Mouse (Mus musculus): ENCODE measurements around the gene Khdc1a. TPM values are rescaled to one million over a fixed set of nuclear protein-coding genes. Genes with fewer than 3 reads are reported as not detected.
"Not testable (repeated sequence)": the region's sequence is repeated elsewhere in the genome, so short reads cannot be mapped to it uniquely, and the experiment has no call there.

The Khdc1a gene
- polyA plus RNA-seq, 1 experiment: not detected

DNA sequence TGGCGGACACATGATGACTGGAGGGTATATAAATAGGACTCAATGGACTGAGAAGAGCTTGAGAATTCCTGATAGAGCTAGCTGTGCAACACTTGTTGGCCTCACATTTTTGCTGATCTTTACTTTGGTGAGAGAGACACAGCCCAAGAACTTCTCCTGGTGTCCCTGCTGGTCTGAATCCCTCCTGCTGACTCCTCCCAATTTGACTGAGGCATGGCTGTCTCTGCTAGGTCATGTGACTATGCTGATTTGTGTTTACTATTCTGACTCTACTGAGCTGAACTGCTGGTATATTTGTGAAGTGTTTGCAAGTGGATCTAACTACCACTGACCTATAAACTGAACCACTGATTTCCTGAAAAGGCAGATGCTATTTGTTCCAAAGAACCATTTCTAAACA lies 27.8 kb upstream of the Khdc1a start:
- TF ChIP-seq CEBPB (IDR thresholded peaks at IDR 0.05; ENCODE audit: insufficient read depth, poor library complexity, severe bottlenecking) (no peak), TCF12 (IDR thresholded peaks at IDR 0.05; ENCODE audit: insufficient read depth, poor library complexity, severe bottlenecking) (no peak), E2F4 (IDR thresholded peaks at IDR 0.05; ENCODE audit: insufficient read depth) (no peak), USF1 (IDR thresholded peaks at IDR 0.05; ENCODE audit: low read depth) (no peak), SRF (IDR thresholded peaks at IDR 0.05; ENCODE audit: control insufficient read depth, insufficient read length, low read depth) (no peak), MYOD1 (IDR thresholded peaks at IDR 0.05; ENCODE audit: control insufficient read depth in 1 of 3, insufficient read length in 2 of 3, low read depth in 2 of 3) (no peak), TCF3 (IDR thresholded peaks at IDR 0.05; ENCODE audit: insufficient read length, low read depth) (no peak), MYOG (IDR thresholded peaks at IDR 0.05; ENCODE audit: control insufficient read depth in 1 of 3, insufficient read depth in 1 of 3, insufficient read length in 2 of 3, low read depth in 2 of 3) (no peak), REST (IDR thresholded peaks at IDR 0.05; ENCODE audit: insufficient read depth, insufficient read length) (no peak), POLR2A (IDR thresholded peaks at IDR 0.05; ENCODE audit: insufficient read length, low read depth) (no peak), MAX (IDR thresholded peaks at IDR 0.05; ENCODE audit: low read depth) (no peak), POLR2AphosphoS2 (IDR thresholded peaks at IDR 0.05; ENCODE audit: insufficient read length, low read depth) (no peak)
- Histone ChIP-seq H3K27me3 (ENCODE audit: control insufficient read depth, insufficient read depth, insufficient read length) (no peaks in the 10 kb centered on the region), H3K36me3 (ENCODE audit: control insufficient read depth, insufficient read depth) (no peaks in the 10 kb centered on the region), H3K4me2 (ENCODE audit: low read depth) (no peak overlapping the region), H3K4me3 (no peak overlapping the region), H3ac (ENCODE audit: control insufficient read depth, insufficient read length) (no peak overlapping the region), H3K79me2 (ENCODE audit: control insufficient read depth, insufficient read depth) (no peaks in the 10 kb centered on the region)

DNA sequence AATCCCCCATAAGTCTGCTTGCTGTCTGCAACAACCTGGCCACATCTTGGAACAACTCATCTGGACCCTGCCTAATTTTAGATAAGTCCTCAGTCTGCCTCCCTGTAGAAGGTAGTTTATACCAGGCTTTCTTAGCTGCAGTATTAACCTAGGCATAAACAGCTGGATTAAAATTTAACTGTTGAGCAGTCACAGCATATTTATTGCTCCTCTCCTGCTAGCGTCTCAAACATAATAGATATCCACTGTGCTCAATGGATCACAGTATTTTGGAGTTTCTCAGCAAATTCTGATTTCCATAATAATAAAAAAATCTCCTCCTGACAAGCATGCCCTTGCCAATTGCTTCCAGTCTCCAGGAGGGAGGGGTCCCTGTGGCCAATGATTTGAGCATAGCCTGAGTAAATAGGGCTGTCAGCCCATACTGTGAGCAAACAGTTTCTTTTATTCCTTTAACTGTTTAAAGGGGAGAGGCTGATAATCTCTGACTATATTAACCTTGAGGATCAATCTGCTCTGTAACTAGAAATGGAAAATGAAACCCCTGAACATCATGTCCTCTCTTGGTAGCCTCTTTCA lies 25.4 kb upstream of the Khdc1a start:
- Histone ChIP-seq H3K4me2 (ENCODE audit: low read depth) (no peak overlapping the region), H3ac (ENCODE audit: control insufficient read depth, insufficient read length) (no peak overlapping the region), H3K36me3 (ENCODE audit: control insufficient read depth, insufficient read depth) (no peaks in the 10 kb centered on the region), H3K79me2 (ENCODE audit: control insufficient read depth, insufficient read depth) (no peaks in the 10 kb centered on the region), H3K27me3 (ENCODE audit: control insufficient read depth, insufficient read depth, insufficient read length) (no peaks in the 10 kb centered on the region), H3K4me3 (no peak overlapping the region)
- TF ChIP-seq MYOG (IDR thresholded peaks at IDR 0.05; ENCODE audit: control insufficient read depth in 1 of 3, insufficient read depth in 1 of 3, insufficient read length in 2 of 3, low read depth in 2 of 3) (no peak), POLR2A (IDR thresholded peaks at IDR 0.05; ENCODE audit: insufficient read length, low read depth) (no peak), MYOD1 (IDR thresholded peaks at IDR 0.05; ENCODE audit: control insufficient read depth in 1 of 3, insufficient read length in 2 of 3, low read depth in 2 of 3) (no peak), REST (IDR thresholded peaks at IDR 0.05; ENCODE audit: insufficient read depth, insufficient read length) (no peak), MAX (IDR thresholded peaks at IDR 0.05; ENCODE audit: low read depth) (no peak), TCF3 (IDR thresholded peaks at IDR 0.05; ENCODE audit: insufficient read length, low read depth) (no peak), POLR2AphosphoS2 (IDR thresholded peaks at IDR 0.05; ENCODE audit: insufficient read length, low read depth) (no peak), E2F4 (IDR thresholded peaks at IDR 0.05; ENCODE audit: insufficient read depth) (no peak), SRF (IDR thresholded peaks at IDR 0.05; ENCODE audit: control insufficient read depth, insufficient read length, low read depth) (no peak), USF1 (IDR thresholded peaks at IDR 0.05; ENCODE audit: low read depth) (no peak), CEBPB (IDR thresholded peaks at IDR 0.05; ENCODE audit: insufficient read depth, poor library complexity, severe bottlenecking) (no peak), TCF12 (IDR thresholded peaks at IDR 0.05; ENCODE audit: insufficient read depth, poor library complexity, severe bottlenecking) (no peak)

DNA sequence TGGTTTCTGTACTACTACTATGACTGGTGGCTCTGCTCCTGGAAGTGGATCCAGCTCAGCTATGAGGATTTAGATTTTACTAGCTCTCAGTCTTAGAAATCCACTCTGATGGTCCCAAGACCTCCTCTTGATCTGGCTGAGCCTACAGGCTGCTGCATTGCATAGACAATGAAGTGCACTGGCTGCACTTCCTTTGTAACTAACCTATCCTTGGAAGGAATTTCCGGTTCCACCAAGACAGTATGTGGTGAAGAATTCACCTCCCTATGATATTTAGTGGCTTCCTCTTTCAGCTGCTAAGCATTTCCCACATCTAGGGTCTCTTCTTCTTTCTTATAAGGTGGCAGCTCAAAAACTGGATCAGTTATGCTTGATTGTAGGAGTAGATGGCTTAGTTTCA lies 24.8 kb upstream of the Khdc1a start:
- Histone ChIP-seq H3K36me3 (ENCODE audit: control insufficient read depth, insufficient read depth) (no peaks in the 10 kb centered on the region), H3ac (ENCODE audit: control insufficient read depth, insufficient read length) (no peak overlapping the region)
- TF ChIP-seq TCF3 (IDR thresholded peaks at IDR 0.05; ENCODE audit: insufficient read length, low read depth): no peak
- TF ChIP-seq POLR2A (IDR thresholded peaks at IDR 0.05; ENCODE audit: insufficient read length, low read depth): no peak
- no peak for TF ChIP-seq REST (IDR thresholded peaks at IDR 0.05; ENCODE audit: insufficient read depth, insufficient read length)
- TF ChIP-seq MYOG (IDR thresholded peaks at IDR 0.05; ENCODE audit: control insufficient read depth in 1 of 3, insufficient read depth in 1 of 3, insufficient read length in 2 of 3, low read depth in 2 of 3): no peak
- TF ChIP-seq POLR2AphosphoS2 (IDR thresholded peaks at IDR 0.05; ENCODE audit: insufficient read length, low read depth): no peak
- no peak for TF ChIP-seq TCF12 (IDR thresholded peaks at IDR 0.05; ENCODE audit: insufficient read depth, poor library complexity, severe bottlenecking)
- no peak for TF ChIP-seq USF1 (IDR thresholded peaks at IDR 0.05; ENCODE audit: low read depth)
- no peak for TF ChIP-seq E2F4 (IDR thresholded peaks at IDR 0.05; ENCODE audit: insufficient read depth)
- no peak for TF ChIP-seq MAX (IDR thresholded peaks at IDR 0.05; ENCODE audit: low read depth)
- TF ChIP-seq CEBPB (IDR thresholded peaks at IDR 0.05; ENCODE audit: insufficient read depth, poor library complexity, severe bottlenecking): no peak
- no peak for TF ChIP-seq MYOD1 (IDR thresholded peaks at IDR 0.05; ENCODE audit: control insufficient read depth in 1 of 3, insufficient read length in 2 of 3, low read depth in 2 of 3)
- no peak for TF ChIP-seq SRF (IDR thresholded peaks at IDR 0.05; ENCODE audit: control insufficient read depth, insufficient read length, low read depth)

DNA sequence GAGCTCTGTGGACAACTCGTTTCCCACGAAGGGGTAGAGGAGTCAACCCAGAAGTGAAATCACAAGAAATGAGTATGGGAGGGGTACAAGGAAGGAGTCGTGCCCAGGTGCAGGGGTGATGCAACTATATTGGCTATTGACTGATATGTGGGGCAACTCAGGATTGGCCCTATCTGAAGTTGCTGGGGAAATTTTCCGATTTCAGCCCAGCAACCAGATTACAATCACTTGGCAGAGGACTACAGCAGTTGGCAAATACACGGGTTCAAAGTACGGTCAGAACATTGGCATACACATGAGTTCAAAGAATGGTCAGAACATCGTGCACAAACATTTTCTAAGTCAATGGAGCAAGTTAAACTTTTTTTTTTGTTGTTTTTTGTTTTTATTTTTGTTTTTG lies 22.7 kb upstream of the Khdc1a start:
- TF ChIP-seq TCF12 (IDR thresholded peaks at IDR 0.05; ENCODE audit: insufficient read depth, poor library complexity, severe bottlenecking): no peak
- TF ChIP-seq CEBPB (IDR thresholded peaks at IDR 0.05; ENCODE audit: insufficient read depth, poor library complexity, severe bottlenecking): no peak
- TF ChIP-seq USF1 (IDR thresholded peaks at IDR 0.05; ENCODE audit: low read depth): no peak
- no peak for TF ChIP-seq E2F4 (IDR thresholded peaks at IDR 0.05; ENCODE audit: insufficient read depth)
- no peak for TF ChIP-seq REST (IDR thresholded peaks at IDR 0.05; ENCODE audit: insufficient read depth, insufficient read length)
- TF ChIP-seq POLR2A (IDR thresholded peaks at IDR 0.05; ENCODE audit: insufficient read length, low read depth): no peak
- no peak for TF ChIP-seq TCF3 (IDR thresholded peaks at IDR 0.05; ENCODE audit: insufficient read length, low read depth)
- TF ChIP-seq POLR2AphosphoS2 (IDR thresholded peaks at IDR 0.05; ENCODE audit: insufficient read length, low read depth): no peak
- no peak for TF ChIP-seq MYOD1 (IDR thresholded peaks at IDR 0.05; ENCODE audit: control insufficient read depth in 1 of 3, insufficient read length in 2 of 3, low read depth in 2 of 3)
- no peak for TF ChIP-seq MYOG (IDR thresholded peaks at IDR 0.05; ENCODE audit: control insufficient read depth in 1 of 3, insufficient read depth in 1 of 3, insufficient read length in 2 of 3, low read depth in 2 of 3)
- no peak for TF ChIP-seq SRF (IDR thresholded peaks at IDR 0.05; ENCODE audit: control insufficient read depth, insufficient read length, low read depth)
- no peak for TF ChIP-seq MAX (IDR thresholded peaks at IDR 0.05; ENCODE audit: low read depth)
- no peaks in the 10 kb centered on the region for H3K36me3 ChIP-seq (ENCODE audit: control insufficient read depth, insufficient read depth)
- H3K4me3 ChIP-seq: no peak overlapping the region
- H3K79me2 ChIP-seq (ENCODE audit: control insufficient read depth, insufficient read depth): no peaks in the 10 kb centered on the region
- no peak overlapping the region for H3ac ChIP-seq (ENCODE audit: control insufficient read depth, insufficient read length)
- H3K4me2 ChIP-seq (ENCODE audit: low read depth): no peak overlapping the region
- H3K27me3 ChIP-seq (ENCODE audit: control insufficient read depth, insufficient read depth, insufficient read length): no peaks in the 10 kb centered on the region

More for the DNA sequence above, 24.8 kb upstream of the Khdc1a start:
- H3K79me2 ChIP-seq (ENCODE audit: control insufficient read depth, insufficient read depth): no peaks in the 10 kb centered on the region
- no peaks in the 10 kb centered on the region for H3K27me3 ChIP-seq (ENCODE audit: control insufficient read depth, insufficient read depth, insufficient read length)
- H3K4me3 ChIP-seq: no peak overlapping the region
- no peak overlapping the region for H3K4me2 ChIP-seq (ENCODE audit: low read depth)

DNA sequence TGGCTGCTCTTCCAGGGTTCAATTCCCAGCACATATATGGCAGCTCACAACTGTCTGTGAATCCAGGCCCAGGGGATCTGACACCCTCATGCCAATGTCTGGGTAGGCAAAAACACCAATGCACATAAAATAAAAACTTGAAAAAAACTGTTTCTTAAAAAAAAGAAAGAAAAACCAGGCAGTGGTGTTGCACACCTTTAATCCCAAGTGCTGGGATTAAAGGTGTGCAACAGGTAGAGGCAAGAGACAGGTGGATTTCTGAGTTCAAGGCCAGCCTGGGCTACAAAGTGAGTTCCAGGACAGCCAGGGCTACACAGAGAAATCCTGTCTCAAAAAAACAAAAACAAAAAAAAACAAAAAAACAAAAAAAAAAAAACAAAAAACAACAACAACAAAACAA lies 18.3 kb upstream of the Khdc1a start:
- H3K79me2 ChIP-seq (ENCODE audit: control insufficient read depth, insufficient read depth); H3K4me2 ChIP-seq (ENCODE audit: low read depth); H3ac ChIP-seq (ENCODE audit: control insufficient read depth, insufficient read length); H3K36me3 ChIP-seq (ENCODE audit: control insufficient read depth, insufficient read depth); H3K4me3 ChIP-seq; H3K27me3 ChIP-seq (ENCODE audit: control insufficient read depth, insufficient read depth, insufficient read length): not testable (repeated sequence)
